Mouse (Mus musculus) ovary, postnatal 14 days (tissue): ENCODE measurements around the gene Muc13.

ENCODE experiments used
- DNase-seq: peaks from one replicate; pipeline ENCODE4 v3.0.0; 2022; ENCODE audit warnings: low spot score

Gene Muc13

GRCm38 (mm10) chr16:33793846-33794791 is at the start of gene Muc13:
Gene Muc13, plus strand, starts transcription at chr16:33794037.
- DNase-seq, result no peak

GRCm38 (mm10) chr16:33744622-33745419 is 49.0 kb upstream of the Muc13 start:
- no peak for DNase-seq

GRCm38 (mm10) chr16:33745457-33745856 is 48.4 kb upstream of the Muc13 start:
- DNase-seq, result no peak

GRCm38 (mm10) chr16:33746074-33746676 is 47.7 kb upstream of the Muc13 start:
- DNase-seq, result no peak

GRCm38 (mm10) chr16:33747346-33747954 is 46.4 kb upstream of the Muc13 start:
- no peak for DNase-seq

GRCm38 (mm10) chr16:33747994-33748393 is 45.8 kb upstream of the Muc13 start:
- DNase-seq, result no peak

- no peak for DNase-seq
Measured at GRCm38 (mm10) chr16:33751152-33751551, 42.7 kb upstream of the Muc13 start.

GRCm38 (mm10) chr16:33751590-33751989 is 42.2 kb upstream of the Muc13 start:
- DNase-seq, result no peak

- DNase-seq, result no peak
Measured at GRCm38 (mm10) chr16:33752904-33753578, 40.8 kb upstream of the Muc13 start.

GRCm38 (mm10) chr16:33755293-33755692 is 38.5 kb upstream of the Muc13 start:
- DNase-seq, result no peak

- no peak for DNase-seq
Measured at GRCm38 (mm10) chr16:33755961-33756360, 37.9 kb upstream of the Muc13 start.

- DNase-seq, result no peak
Measured at GRCm38 (mm10) chr16:33756396-33756795, 37.4 kb upstream of the Muc13 start.

GRCm38 (mm10) chr16:33759207-33759606 is 34.6 kb upstream of the Muc13 start:
- no peak for DNase-seq

- DNase-seq, result no peak
Measured at GRCm38 (mm10) chr16:33760542-33760941, 33.3 kb upstream of the Muc13 start.

- DNase-seq, result no peak
Measured at GRCm38 (mm10) chr16:33760996-33761395, 32.8 kb upstream of the Muc13 start.

GRCm38 (mm10) chr16:33764501-33765193 is 29.2 kb upstream of the Muc13 start:
- no peak for DNase-seq

GRCm38 (mm10) chr16:33765477-33765876 is 28.4 kb upstream of the Muc13 start:
- DNase-seq, result no peak

- no peak for DNase-seq
Measured at GRCm38 (mm10) chr16:33766309-33766708, 27.5 kb upstream of the Muc13 start.

GRCm38 (mm10) chr16:33766757-33767156 is 27.1 kb upstream of the Muc13 start:
- DNase-seq, result no peak

- no peak for DNase-seq
Measured at GRCm38 (mm10) chr16:33768491-33769278, 25.2 kb upstream of the Muc13 start.
